Mouse (Mus musculus) A20 (cell line): ENCODE measurements around the gene Ghr.

Source experiments
- DNase-seq: peaks from one replicate; pipeline ENCODE4 v3.0.0-alpha.2; 2011; ENCODE audit warnings: low read depth, low spot score

The Ghr gene

GRCm38 (mm10) chr15:3449564-3449963, 133.7 kb downstream of the Ghr start:
- no peak for DNase-seq

- no peak for DNase-seq
These were observed 137.9 kb downstream of the Ghr start for GRCm38 (mm10) chr15:3445285-3445909.

GRCm38 (mm10) chr15:3444448-3445020, 138.8 kb downstream of the Ghr start:
- no peak for DNase-seq

GRCm38 (mm10) chr15:3441506-3442286, 141.6 kb downstream of the Ghr start:
- DNase-seq = peak; percentile 25

GRCm38 (mm10) chr15:3437381-3437780, 145.9 kb downstream of the Ghr start:
- no peak for DNase-seq

GRCm38 (mm10) chr15:3435637-3436036, 147.7 kb downstream of the Ghr start:
- no peak for DNase-seq

GRCm38 (mm10) chr15:3434461-3434860, 148.8 kb downstream of the Ghr start:
- no peak for DNase-seq

GRCm38 (mm10) chr15:3433281-3433680, 150.0 kb downstream of the Ghr start:
- DNase-seq = no peak

GRCm38 (mm10) chr15:3432823-3433222, 150.5 kb downstream of the Ghr start:
- DNase-seq = no peak

- DNase-seq = no peak
These were observed 153.9 kb downstream of the Ghr start for GRCm38 (mm10) chr15:3429417-3429816.

GRCm38 (mm10) chr15:3429001-3429400, 154.3 kb downstream of the Ghr start:
- DNase-seq = no peak

- no peak for DNase-seq
These were observed 156.9 kb downstream of the Ghr start for GRCm38 (mm10) chr15:3426401-3426800.

- no peak for DNase-seq
These were observed 160.1 kb downstream of the Ghr start for GRCm38 (mm10) chr15:3423177-3423576.

- no peak for DNase-seq
These were observed 165.6 kb downstream of the Ghr start for GRCm38 (mm10) chr15:3417699-3418098.

GRCm38 (mm10) chr15:3413103-3413502, 170.2 kb downstream of the Ghr start:
- DNase-seq = no peak

GRCm38 (mm10) chr15:3408478-3408877, 174.8 kb downstream of the Ghr start:
- DNase-seq = no peak

GRCm38 (mm10) chr15:3399196-3399595, 184.1 kb downstream of the Ghr start:
- DNase-seq = no peak

GRCm38 (mm10) chr15:3397369-3398100, 185.8 kb downstream of the Ghr start:
- no peak for DNase-seq

GRCm38 (mm10) chr15:3396149-3396548, 187.1 kb downstream of the Ghr start:
- no peak for DNase-seq

- DNase-seq = no peak
These were observed 187.6 kb downstream of the Ghr start for GRCm38 (mm10) chr15:3395700-3396099.

- no peak for DNase-seq
These were observed 192.6 kb downstream of the Ghr start for GRCm38 (mm10) chr15:3390722-3391121.

GRCm38 (mm10) chr15:3389011-3389410, 194.3 kb downstream of the Ghr start:
- DNase-seq = no peak
